Mouse (Mus musculus): ENCODE measurements around the gene Pitpnc1. TPM values are rescaled to one million over a fixed set of nuclear protein-coding genes. Genes with fewer than 3 reads are reported as not detected.

Gene Pitpnc1
- polyA plus RNA-seq, 1 experiment from 2014 or later: 16.2 TPM

DNA sequence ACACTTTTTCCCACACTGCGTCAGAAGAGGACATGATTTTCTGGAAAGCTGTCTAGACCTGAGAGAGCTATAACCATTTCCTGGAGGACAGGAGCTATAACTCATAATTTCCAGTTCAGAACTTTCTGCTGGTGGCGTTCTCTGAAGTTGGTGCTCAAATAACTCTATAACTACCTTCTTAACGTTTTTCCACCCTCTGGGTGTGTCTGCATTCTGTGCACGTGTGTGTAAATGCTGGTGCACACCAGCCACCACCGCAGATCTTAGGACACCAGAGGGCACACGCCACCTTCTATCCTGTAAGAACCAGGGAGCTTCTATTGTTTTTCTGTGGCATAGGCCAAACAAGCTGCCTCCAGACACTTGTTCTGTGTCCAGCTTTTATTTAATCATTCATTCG is 11.5 kb downstream of the Pitpnc1 start:
- Histone ChIP-seq H3K27me3 (ENCODE audit: insufficient read depth, low read length) (no peaks in the 10 kb centered on the region), H3K4me1 (ENCODE audit: insufficient read depth) (0 out of 2 replicates have a peak, but pooled peaks cover 3% of the 10 kb centered on the region), H3K4me3 (ENCODE audit: low read depth, low read length) (no peak overlapping the region), H3K36me3 (ENCODE audit: insufficient read depth) (no peaks in the 10 kb centered on the region), H3K9me3 (ENCODE audit: low read depth, low read length) (no peaks in the 10 kb centered on the region), H3K4me2 (no peak overlapping the region), H3K9ac (no peak overlapping the region), H3K27ac (ENCODE audit: low read depth) (no peak overlapping the region)
- no peak for TF ChIP-seq CTCF (IDR thresholded peaks at IDR 0.05; ENCODE audit: low read depth)
- 88% methylated on average over 7 of the region's 7 CpGs for WGBS
- no peak for DNase-seq
- no peak for ATAC-seq (ENCODE audit: insufficient read depth)

DNA sequence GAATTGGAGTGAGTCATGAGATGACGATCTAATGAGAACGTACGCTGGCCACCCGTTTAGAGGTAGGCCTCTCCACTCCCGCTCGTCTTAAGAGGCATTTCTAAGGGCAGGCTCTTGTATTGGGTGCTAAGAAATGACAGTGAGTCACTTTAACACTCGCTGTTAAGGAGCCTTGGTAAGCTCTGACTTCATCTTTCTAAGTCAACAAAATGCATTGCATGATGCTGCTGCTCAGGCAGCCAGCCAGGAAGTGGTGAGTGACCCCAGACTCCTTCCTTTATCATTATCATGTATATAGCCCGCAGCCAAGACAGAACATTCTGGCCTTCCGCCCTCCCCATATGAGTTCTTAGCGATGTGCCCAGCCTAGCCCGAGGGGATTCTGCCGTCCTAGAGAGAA is 12.2 kb downstream of the Pitpnc1 start:
- Histone ChIP-seq H3K4me2 (no peak overlapping the region), H3K9me3 (ENCODE audit: low read depth, low read length) (no peaks in the 10 kb centered on the region), H3K9ac (no peak overlapping the region), H3K27ac (ENCODE audit: low read depth) (no peak overlapping the region), H3K4me3 (ENCODE audit: low read depth, low read length) (no peak overlapping the region), H3K36me3 (ENCODE audit: insufficient read depth) (no peaks in the 10 kb centered on the region), H3K27me3 (ENCODE audit: insufficient read depth, low read length) (no peaks in the 10 kb centered on the region), H3K4me1 (ENCODE audit: insufficient read depth) (0 out of 2 replicates have a peak, but pooled peaks cover 3% of the 10 kb centered on the region)
- peak; percentile 50 for DNase-seq
- ATAC-seq (ENCODE audit: insufficient read depth): no peak
- TF ChIP-seq CTCF (IDR thresholded peaks at IDR 0.05; ENCODE audit: low read depth): no peak
- WGBS: 59% methylated on average over 12 of the region's 12 CpGs

DNA sequence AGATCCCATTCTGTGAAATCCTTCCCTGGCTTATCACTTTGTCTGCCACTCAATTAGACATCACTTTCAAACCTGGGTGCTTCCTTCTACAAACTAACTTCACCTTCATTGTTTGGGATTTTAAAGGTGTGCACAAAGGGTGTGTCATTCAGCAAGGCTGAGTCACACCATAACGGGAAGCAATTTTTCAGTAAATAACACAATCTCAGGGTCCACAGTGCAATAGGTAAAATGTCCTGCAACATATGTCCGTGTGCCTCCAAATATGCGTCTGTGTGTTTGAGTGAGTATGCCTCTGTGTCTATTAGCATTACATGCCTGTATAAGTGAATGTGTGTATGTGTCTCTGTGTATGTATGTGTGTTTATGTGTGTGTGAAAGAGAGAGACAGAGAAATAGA is 13.2 kb downstream of the Pitpnc1 start:
- H3K9ac ChIP-seq: no peak overlapping the region
- H3K27ac ChIP-seq (ENCODE audit: low read depth): no peak overlapping the region
- TF ChIP-seq CTCF (IDR thresholded peaks at IDR 0.05; ENCODE audit: low read depth): no peak
- no peaks in the 10 kb centered on the region for H3K36me3 ChIP-seq (ENCODE audit: insufficient read depth)
- H3K9me3 ChIP-seq (ENCODE audit: low read depth, low read length): no peaks in the 10 kb centered on the region
- H3K4me1 ChIP-seq (ENCODE audit: insufficient read depth): 0 out of 2 replicates have a peak, but pooled peaks cover 3% of the 10 kb centered on the region
- no peak overlapping the region for H3K4me3 ChIP-seq (ENCODE audit: low read depth, low read length)
- WGBS: 89% methylated on average over 3 of the region's 3 CpGs
- H3K4me2 ChIP-seq: no peak overlapping the region
- no peak for DNase-seq
- no peak for ATAC-seq (ENCODE audit: insufficient read depth)
- H3K27me3 ChIP-seq (ENCODE audit: insufficient read depth, low read length): no peaks in the 10 kb centered on the region

DNA sequence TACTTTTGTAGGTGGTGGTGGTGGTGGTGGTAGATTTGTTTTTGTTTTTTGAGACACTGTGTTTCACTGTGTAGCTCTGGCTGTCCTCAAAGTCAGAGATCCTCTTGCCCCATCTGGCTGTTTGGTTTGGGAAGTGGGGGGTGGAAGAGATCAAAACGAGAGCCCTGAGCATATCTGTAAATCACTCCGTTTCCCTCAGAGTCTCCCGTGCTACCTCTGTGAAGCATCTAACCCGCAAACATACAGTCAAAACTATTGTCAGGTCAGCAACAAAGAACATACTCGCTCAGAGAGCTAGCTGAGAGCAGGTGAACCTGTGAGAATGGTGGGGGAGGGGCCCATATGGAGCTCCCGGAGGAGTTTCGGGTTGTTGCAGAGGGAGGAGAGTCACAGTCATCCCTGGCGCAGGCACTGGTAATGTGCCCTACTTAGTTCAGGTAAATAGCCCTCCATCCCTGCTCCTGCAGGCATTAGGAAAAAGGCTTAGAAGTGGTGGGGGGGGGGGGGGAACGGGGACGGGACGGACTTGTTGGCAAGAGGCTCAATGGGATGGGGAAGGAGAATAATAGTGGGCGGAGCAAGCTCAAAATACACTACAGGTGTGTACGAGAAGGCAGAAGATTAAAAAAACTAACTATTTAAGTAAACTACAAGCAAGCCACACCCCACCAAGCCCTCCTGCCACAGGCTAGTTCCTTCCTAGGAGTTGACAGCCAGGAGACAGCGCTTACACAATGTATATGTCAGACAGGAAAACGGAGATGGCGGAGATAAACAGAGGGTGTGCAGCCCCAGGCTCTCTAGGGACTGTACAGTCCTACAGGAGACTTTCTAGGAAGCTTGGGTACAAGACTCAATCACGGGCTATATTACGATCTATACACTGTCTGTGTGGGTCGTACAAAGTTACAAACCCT is 15.7 kb downstream of the Pitpnc1 start:
- peaks cover 3% of the 10 kb centered on the region; the same call in 1 of the 2 replicates for H3K4me1 ChIP-seq (ENCODE audit: insufficient read depth)
- no peak overlapping the region for H3K27ac ChIP-seq (ENCODE audit: low read depth)
- H3K36me3 ChIP-seq (ENCODE audit: insufficient read depth): no peaks in the 10 kb centered on the region
- H3K4me3 ChIP-seq (ENCODE audit: low read depth, low read length): no peak overlapping the region
- H3K4me2 ChIP-seq: peak overlapping the region; percentile 40
- H3K9me3 ChIP-seq (ENCODE audit: low read depth, low read length): no peaks in the 10 kb centered on the region
- H3K9ac ChIP-seq: no peak overlapping the region
- ATAC-seq (ENCODE audit: insufficient read depth) (peak; percentile 63; the same call in 1 of the 2 replicates), DNase-seq (peak; percentile 46)
- no peaks in the 10 kb centered on the region for H3K27me3 ChIP-seq (ENCODE audit: insufficient read depth, low read length)
- no peak for TF ChIP-seq CTCF (IDR thresholded peaks at IDR 0.05; ENCODE audit: low read depth)
- 45% methylated on average over 16 of the region's 19 CpGs for WGBS

DNA sequence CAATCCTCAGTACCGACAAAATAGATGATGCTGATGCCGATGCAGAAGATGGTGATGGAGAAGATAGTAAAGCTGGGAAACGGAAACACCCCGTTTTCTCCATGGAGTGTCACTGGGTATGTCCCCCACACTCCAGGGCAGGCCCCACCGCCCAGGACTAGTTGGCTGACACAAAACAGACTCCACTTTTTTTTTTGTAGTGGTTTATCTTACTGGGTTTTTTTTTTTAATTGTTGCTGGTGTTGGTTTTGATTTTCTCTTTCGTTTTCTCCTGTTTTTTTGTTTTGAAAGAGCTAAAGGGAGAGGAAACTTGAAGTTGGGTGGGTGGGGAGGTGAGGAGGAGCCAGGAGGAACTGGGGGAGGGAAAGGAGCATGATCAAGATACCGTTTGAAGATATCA is 18.4 kb downstream of the Pitpnc1 start:
- no peak for TF ChIP-seq CTCF (IDR thresholded peaks at IDR 0.05; ENCODE audit: low read depth)
- H3K9ac ChIP-seq: no peak overlapping the region
- no peaks in the 10 kb centered on the region for H3K27me3 ChIP-seq (ENCODE audit: insufficient read depth, low read length)
- H3K4me3 ChIP-seq (ENCODE audit: low read depth, low read length): no peak overlapping the region
- no peaks in the 10 kb centered on the region for H3K36me3 ChIP-seq (ENCODE audit: insufficient read depth)
- H3K4me2 ChIP-seq: no peak overlapping the region
- no peak for ATAC-seq (ENCODE audit: insufficient read depth)
- no peaks in the 10 kb centered on the region for H3K9me3 ChIP-seq (ENCODE audit: low read depth, low read length)
- H3K27ac ChIP-seq (ENCODE audit: low read depth): no peak overlapping the region
- WGBS: 87% methylated on average over 7 of the region's 7 CpGs
- peaks cover 8% of the 10 kb centered on the region; the same call in 1 of the 2 replicates for H3K4me1 ChIP-seq (ENCODE audit: insufficient read depth)
- DNase-seq: no peak

DNA sequence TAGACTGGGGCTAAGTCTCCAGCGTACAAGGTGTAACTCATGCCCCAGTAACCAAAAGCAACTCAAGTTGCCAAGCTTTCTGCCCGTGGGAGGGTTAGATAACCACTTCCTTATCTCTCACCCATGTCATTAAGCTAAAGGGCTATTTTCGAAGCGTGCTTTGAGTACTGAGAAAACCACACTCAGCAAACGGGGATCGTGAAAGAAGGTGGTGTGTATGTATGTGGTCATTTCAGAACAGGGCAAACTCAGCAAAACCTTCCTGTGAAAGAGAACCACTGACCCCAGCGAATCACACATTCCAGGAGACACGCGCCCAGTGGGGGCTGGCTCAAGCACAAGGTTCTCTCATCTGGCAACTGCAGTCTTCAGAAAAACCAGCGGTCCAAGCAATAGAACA is 19.4 kb downstream of the Pitpnc1 start:
- WGBS: 53% methylated on average over 10 of the region's 10 CpGs
- peak overlapping the region; percentile 54; the same call in 1 of the 2 replicates for H3K27ac ChIP-seq (ENCODE audit: low read depth)
- H3K4me1 ChIP-seq (ENCODE audit: insufficient read depth): peaks cover 8% of the 10 kb centered on the region; the same call in 1 of the 2 replicates
- no peaks in the 10 kb centered on the region for H3K36me3 ChIP-seq (ENCODE audit: insufficient read depth)
- no peak for TF ChIP-seq CTCF (IDR thresholded peaks at IDR 0.05; ENCODE audit: low read depth)
- no peak overlapping the region for H3K9ac ChIP-seq
- no peak for ATAC-seq (ENCODE audit: insufficient read depth)
- no peaks in the 10 kb centered on the region for H3K27me3 ChIP-seq (ENCODE audit: insufficient read depth, low read length)
- no peaks in the 10 kb centered on the region for H3K9me3 ChIP-seq (ENCODE audit: low read depth, low read length)
- H3K4me3 ChIP-seq (ENCODE audit: low read depth, low read length): no peak overlapping the region
- no peak overlapping the region for H3K4me2 ChIP-seq
- DNase-seq: no peak

DNA sequence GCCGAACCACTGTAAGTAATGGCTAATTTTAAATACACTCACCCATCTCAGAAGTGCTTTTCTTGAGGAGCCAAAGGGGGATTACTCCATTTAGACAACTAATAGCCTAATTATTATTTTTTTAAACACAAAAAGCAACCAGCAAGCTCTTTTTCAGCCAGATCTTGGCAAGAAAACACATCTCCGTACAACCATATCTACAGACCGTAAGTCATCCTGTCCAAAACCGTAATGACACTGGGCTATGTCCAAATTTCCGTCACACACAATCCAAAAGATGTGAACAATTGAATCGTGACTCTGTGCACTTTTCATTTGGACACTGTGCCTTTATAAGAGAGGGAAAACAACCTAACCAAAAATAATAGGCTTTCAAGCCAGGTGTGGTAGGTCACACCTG is 20.4 kb downstream of the Pitpnc1 start:
- Histone ChIP-seq H3K27me3 (ENCODE audit: insufficient read depth, low read length) (no peaks in the 10 kb centered on the region), H3K4me2 (no peak overlapping the region), H3K9me3 (ENCODE audit: low read depth, low read length) (no peaks in the 10 kb centered on the region), H3K9ac (no peak overlapping the region), H3K4me3 (ENCODE audit: low read depth, low read length) (no peak overlapping the region), H3K4me1 (ENCODE audit: insufficient read depth) (peaks cover 6% of the 10 kb centered on the region; the same call in 1 of the 2 replicates), H3K27ac (ENCODE audit: low read depth) (no peak overlapping the region), H3K36me3 (ENCODE audit: insufficient read depth) (no peaks in the 10 kb centered on the region)
- TF ChIP-seq CTCF (IDR thresholded peaks at IDR 0.05; ENCODE audit: low read depth): no peak
- DNase-seq (peak; percentile 83), ATAC-seq (ENCODE audit: insufficient read depth) (no peak)
- WGBS: 42% methylated on average over 6 of the region's 6 CpGs

Data from lung, embryonic 14.5 days (tissue).